Mouse (Mus musculus) gonadal fat pad, adult 2 months (tissue): ENCODE data around the gene Klk12. TPM values are rescaled to one million over a fixed set of nuclear protein-coding genes. Genes with fewer than 3 reads are reported as not detected.

ENCODE experiments used
- DNase-seq: peaks from one replicate; pipeline ENCODE4 v3.0.0-alpha.2; 2012; ENCODE audit warnings: low read depth
- polyA plus RNA-seq: library from polyadenylated mRNA; depleted of rRNA; stranded (reverse); fragments of >200 nt; gene quantifications from 2 replicates; pipeline ENCODE4 v1.2.3, GENCODE M21; 2012; rRNA removed

Klk12 gene
- not detected in 2 replicates for polyA plus RNA-seq

DNA sequence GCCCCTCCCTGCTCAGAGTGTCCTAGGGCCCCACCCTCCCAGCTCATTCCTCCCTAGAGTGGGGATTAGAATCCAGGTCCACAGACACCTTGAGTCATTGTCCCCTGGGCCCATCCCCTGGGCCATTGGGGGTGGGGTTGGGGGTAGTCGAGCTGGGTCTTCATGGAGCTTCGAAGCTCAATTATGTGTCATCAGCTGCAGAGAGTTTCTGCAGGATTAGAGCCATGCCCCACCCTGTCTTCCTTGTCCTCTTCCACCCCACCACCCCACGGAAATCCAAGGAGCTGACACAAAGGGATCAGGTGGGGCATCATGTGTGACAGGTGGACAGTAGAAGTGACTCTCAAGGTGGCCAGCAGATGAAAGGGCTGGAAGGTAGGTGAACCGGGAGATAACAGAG lies at the start of gene Klk12:
Gene Klk12, plus strand, starts transcription at position 301 of the 400 bp plus-strand sequence.
- no peak for DNase-seq

DNA sequence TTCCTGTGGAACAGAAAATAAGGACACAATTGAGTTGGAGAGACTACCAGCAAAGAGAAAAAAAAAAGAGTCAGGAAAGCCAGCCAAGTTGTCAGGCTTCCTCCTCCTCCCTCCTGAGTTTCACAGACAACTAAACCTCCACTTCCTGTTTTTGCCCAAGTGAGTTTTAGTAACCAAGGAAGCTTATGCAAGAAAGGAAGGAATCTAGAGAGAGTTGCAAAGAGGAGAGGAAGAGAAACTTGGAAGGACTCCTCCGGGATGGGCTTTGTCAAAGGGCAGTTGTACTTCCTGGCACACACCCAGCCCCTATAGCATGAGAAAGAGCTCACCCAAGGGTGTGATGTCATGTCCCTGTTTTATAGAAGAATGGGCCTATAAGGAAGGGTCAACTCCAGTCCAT lies 20.9 kb upstream of the Klk12 start:
- no peak for DNase-seq

DNA sequence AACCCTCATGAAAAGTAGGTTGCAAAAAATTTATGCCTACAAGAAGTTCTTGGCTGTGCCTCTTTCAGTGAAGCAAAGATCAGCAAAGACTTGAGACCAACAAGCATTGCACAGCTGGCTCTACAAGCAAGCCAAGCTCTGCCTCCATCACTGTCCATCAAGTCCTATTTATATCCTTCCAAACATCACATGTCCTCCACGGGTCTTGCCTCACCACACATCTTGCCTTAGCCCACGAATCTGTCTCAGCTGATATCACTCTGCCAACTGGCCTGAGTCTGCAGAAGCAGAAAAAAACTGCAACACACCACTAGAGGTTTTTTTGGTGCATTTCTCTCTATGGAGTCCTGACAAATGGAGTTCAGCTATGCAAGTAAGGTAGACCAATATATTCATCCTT lies 15.9 kb upstream of the Klk12 start:
- DNase-seq, result no peak

DNA sequence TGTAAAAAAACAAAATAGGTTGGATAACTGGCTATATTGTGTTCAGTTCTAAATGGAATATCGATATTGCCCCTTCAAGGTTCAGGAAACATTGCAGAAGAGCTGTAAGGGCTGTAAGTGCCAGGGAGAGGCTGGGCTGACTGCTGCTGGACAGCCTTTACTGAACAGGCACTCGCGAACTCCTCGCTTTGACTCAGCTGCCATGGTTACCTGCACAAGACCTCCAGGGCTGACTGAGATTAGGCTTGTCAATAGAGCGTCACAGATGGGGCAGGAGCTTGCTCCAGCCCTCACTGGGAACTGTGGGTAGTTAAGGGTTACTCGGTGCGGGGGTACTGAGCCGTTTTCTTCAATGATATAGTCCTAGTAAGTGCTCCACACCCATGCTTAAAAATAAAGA lies 2.2 kb upstream of the Klk12 start:
- no peak for DNase-seq

DNA sequence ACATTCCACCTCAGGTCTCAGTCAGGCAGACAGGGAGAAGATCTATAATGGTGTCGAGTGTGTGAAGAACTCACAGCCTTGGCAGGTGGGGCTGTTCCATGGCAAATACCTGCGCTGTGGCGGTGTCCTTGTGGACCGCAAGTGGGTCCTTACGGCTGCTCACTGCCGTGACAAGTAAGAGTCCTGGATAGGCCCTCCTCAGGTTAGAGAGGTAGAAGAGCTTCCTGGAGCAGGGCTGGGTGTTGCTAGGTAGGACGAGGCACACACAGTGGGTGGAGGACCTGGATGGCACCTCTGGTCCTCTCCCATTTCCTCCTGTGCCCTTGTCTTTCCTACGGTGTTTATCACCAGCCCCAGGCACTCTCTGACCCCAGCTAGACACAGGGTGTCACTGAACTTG lies 939 bp downstream of the Klk12 start:
- DNase-seq, result no peak

DNA sequence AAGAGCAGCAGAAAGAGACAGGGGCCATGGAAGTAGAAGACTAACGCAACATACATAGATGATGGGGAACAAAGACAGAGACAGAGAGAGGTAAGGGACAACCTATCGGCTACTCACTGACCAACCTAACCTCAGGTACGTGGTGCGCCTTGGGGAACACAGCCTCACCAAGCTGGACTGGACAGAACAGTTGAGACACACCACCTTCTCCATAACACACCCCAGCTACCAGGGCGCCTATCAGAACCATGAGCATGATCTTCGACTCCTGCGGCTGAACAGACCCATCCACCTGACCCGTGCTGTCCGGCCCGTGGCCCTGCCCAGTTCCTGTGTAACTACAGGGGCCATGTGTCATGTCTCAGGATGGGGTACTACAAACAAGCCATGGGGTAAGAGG lies 2.0 kb downstream of the Klk12 start:
- no peak for DNase-seq

DNA sequence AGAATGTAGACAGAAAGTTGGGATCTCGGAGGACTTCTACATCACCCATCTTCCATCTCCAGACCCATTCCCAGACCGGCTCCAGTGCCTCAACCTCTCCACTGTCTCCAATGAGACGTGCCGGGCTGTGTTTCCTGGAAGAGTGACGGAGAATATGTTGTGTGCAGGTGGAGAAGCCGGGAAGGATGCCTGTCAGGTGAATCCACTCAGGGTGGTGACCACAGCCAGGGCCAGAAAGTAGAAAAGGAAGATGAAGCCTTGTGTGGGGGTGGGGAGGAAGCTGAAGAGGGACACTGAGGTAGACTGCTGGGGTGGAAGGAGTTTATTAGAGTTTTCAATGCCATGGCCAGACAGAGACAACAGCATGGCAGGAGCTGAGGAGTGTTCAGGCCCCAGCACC lies 3.2 kb downstream of the Klk12 start:
- no peak for DNase-seq

DNA sequence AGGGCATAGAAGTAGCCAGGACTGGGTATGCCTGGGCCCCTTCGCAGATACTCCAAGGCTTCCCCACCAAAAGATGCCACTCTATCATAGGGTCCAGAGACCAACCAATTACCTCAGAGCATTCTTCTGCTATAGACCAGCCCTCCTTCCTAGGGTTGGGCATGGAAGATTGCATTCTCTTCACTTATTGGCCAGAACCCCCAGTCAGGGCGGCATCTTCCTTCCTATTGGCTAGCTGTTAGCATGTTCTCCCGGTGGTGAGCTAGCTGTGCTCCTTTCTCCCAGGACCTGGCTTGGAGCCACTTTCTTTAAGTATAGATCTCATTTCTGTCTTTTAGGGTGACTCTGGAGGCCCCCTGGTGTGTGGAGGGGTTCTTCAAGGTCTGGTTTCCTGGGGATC lies 4.2 kb downstream of the Klk12 start:
- DNase-seq, result no peak

DNA sequence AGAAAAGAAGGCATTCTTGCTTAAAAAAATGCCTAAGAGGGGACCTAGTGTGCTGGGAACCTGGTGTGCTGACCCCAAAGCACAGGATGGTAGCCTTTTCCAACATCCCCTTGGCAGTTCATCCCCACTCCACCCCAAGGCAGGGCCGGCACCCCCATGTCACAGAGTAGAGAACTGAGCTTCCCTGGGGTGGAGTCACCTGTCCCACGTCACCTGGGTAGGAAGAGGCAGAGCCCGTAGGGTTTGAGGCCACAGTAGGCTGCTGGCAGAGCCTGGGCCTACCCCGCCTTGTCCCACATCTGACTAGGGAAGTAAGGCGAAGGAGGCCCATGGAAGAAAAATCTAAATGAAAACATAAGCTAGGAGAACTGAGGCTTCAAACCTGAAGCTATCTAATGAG lies 5.7 kb downstream of the Klk12 start, which contains the start of gene Klk11:
Gene Klk11, plus strand, starts transcription at position 241 of the 400 bp plus-strand sequence.
- DNase-seq, result no peak

DNA sequence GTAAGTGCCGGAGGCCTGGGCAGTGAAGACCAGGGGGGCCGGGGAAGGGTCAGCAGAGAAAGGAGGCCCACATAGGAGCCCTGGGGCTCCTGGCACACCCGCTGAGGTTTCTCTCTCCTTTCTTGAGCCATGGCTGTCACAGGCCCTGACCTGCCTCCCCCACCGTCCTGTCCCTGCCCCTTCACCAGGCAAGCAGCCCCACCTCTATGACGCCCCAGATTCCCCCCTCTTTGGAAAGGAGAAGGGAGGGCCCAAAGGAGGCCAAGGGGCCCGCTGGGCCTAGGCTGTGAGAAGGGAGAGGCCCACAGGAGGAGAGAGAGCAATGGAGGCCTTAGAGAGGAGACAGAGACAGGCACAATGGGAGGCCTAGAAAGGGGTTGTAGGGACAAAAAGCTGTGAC lies 6.1 kb downstream of the Klk12 start:
- DNase-seq, result no peak

DNA sequence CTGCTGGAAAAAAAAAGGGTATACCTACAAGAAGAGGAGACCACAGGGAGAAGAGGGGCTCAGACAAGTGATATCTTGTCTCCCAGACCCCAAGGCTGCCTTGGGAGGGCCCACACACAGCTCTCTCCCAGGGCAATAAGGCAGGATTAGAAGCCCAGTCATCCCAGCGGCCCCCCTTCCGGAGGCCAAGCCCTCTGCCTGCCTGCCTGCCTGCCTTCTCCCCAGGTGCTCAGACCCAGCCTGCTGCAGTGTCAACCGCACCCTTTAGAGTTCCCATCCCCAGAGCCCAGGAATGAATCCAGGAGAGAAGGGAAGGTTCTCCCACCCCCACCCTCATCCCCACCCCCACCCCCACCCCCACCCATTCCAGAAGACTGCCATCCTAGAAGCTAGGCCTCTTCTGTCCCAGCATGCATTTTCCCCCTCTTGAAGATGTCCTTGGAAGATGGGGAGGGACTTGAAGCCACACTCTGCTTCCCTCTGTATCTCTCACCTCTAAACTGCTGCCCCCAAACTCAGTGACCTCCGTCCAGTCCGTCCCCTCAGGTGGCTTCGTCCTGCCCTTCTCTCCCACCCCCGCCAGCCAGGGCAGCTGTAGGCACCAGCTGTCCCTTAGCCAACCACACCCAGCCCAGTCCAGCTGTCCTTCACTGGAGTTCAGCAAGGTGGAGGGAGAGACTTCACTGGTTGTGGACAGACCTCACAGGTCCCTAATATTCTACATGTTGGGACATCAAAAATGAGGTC lies 6.8 kb downstream of the Klk12 start:
- no peak for DNase-seq

DNA sequence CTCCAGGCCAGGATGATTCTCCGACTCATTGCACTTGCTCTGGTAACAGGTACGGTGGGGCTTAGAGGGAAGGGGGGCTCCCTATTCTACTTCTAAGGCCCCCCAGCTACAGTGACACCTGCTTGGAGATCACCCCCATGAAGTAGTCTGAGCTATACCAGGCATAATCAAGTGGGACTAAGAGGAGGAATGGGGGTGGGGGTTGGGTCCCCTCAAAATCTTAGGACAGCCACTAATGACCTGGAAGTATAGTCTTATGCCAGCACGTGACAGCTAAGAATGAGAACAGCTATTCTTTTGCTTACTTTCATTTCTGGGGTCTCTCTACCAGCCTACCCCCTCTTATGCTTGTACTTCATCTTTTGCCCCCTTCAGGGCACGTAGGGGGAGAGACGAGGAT lies 7.8 kb downstream of the Klk12 start:
- no peak for DNase-seq

DNA sequence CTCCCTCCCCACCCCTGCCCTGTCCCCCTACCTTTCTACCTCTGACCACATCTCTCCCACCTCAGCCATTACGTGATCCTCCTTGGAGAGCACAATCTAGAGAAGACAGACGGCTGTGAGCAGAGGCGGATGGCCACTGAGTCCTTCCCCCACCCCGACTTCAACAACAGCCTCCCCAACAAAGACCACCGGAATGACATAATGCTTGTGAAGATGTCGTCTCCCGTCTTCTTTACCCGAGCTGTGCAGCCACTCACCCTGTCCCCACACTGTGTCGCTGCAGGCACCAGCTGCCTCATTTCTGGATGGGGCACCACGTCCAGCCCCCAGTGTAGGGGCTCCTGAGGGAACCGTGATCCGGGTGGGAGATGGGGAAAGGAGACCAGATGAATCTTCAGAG lies 8.7 kb downstream of the Klk12 start:
- no peak for DNase-seq

DNA sequence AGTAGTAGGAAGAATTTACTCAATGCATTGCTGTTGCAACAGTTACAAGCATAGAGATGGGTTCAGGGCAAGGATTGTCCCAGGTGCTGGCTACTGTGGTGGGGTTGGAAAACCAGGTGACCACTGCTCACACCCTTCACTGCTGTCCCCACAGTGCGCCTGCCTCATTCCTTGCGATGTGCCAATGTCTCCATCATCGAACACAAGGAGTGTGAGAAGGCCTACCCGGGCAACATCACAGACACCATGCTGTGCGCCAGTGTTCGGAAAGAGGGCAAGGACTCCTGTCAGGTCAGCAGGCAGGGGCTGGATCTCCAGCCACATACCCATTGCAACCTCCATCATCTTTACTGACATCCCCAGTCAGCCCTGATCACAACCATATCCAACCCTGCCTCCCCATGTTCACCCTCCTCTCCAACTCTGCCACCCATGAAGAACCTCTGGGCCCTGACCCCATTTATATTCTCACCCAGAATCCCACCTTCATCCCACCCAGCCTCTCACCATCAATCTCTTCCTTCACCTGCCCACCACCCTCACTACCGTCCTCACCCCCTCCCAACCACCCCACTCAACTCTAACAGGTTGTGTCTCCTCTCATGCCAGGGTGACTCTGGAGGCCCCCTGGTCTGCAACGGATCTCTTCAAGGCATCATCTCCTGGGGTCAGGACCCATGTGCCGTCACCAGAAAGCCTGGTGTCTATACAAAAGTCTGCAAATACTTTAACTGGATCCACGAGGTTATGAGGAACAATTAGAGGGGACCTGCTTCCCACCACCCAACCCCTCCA lies 9.7 kb downstream of the Klk12 start:
- DNase-seq, result no peak

DNA sequence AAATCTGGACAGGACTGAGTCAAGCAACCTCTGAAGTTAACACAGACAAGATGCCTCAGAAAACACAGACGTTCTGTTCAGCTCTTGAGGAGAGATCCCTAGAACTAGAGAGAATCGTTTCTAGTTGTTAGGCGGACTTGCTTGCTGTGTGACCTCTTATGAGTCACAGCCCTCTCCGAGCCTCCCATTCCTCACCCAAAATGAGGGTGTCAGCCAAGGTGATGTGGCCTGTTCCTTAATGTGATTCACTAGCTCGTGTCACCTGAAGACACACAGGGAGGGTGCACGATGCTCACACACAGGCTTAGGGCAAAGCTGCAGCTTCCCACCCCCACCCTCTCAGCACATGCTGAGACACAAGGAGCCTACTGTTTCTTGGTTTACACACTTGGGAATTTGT lies 11.5 kb downstream of the Klk12 start:
- no peak for DNase-seq

DNA sequence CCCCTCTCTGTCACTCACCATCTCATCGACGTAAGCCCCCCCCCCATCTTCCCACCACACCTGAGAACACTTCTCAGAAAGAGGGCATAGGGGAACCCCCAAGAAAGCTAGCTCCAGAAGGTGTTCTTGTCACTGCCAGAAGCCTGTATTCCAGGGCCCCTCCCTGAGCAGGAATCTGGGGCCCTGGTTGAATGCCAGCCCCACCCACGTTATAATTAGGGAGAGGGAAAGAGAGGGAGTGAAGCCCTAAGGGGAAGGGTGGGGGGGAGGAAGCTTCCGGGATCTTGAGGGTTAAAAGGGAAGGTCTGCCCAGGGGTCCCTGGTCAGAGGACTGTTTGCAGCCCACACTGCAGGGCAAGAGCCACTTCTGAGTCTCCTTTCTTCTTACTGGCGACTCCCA lies 12.0 kb downstream of the Klk12 start, which contains the start of gene Klk10:
Gene Klk10, plus strand, starts transcription at position 290 of the 400 bp plus-strand sequence.
- no peak for DNase-seq

DNA sequence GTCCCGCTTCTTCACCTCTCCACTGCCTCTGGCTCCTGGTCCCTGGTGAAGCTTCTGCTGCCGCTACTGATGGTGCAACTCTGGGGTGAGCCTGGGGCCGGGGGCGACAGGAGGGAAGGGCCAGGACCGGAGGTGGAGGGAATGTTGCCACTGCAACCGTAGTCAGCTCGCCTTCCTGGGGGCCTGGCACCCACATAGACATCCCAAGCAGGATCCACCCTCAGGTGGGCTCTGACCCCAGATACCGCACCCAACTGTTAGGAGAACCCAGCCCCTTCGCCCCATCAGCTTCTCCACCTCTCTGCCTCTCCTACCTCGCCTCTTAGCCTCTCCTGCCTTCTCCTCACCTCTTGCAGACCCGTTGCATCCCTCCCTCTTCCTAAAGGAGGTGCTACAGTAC lies 12.8 kb downstream of the Klk12 start:
- DNase-seq, result no peak

DNA sequence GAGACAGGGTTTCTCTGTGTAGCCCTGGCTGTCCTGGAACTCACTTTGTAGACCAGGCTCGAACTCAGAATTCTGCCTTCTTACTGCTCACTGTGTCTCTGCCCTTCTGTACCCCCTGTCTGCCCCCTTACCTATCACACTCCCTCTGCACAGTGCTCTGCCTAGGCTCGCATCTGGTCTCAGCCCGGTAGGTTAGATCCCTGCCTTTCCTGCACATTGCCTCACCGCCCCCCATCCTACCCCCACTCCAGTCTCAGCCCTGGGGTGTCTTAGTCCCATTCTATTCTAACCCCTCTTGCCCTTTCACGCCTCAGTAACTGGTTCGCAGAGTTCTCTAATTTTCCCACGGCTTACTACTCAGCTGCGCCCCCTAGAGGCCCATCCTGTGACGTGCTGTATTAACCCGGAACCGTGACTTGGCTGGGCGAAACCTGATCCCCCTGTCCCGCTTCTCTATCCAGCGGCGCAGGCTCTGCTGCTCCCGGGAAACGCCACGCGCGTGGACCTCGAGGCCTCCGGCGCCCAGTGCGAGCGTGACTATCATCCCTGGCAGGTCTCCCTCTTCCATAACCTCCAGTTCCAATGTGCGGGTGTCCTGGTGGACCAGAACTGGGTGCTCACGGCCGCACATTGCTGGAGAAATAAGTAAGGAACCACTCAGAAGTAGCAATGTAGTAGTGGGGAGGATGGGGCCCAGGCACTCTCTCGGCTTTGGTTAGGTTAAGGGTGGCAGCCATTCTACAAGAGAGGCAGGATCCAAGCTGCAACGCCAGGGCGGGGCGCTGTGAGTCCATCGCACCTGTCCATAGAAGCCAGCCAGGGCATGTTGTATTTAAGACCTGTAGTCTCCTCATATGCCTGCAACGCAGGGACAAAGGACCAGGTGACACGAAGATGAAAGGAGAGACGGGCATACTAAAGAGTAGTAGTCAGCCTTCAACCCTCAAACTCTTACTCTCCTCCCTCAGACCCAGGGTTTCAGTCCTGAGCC lies 13.9 kb downstream of the Klk12 start:
- no peak for DNase-seq

DNA sequence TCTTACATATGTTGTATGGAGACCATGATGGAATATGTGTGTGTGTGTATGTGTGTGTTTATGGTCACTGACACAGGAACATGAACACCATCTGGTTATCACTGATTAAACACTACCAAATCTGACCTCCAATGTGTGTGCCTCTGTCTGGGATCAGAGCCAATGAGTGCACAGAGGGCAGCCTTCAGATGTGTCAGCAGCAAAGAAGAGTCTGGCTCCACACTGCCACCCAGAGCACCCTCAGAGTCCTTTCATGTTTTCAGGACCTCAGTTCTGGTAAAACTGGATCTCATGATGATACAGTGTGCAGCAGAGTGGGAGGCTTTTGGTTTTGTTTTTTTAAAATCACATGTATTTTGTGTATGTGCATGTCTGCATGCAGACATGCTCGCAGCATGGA lies 16.6 kb downstream of the Klk12 start:
- DNase-seq, result no peak

DNA sequence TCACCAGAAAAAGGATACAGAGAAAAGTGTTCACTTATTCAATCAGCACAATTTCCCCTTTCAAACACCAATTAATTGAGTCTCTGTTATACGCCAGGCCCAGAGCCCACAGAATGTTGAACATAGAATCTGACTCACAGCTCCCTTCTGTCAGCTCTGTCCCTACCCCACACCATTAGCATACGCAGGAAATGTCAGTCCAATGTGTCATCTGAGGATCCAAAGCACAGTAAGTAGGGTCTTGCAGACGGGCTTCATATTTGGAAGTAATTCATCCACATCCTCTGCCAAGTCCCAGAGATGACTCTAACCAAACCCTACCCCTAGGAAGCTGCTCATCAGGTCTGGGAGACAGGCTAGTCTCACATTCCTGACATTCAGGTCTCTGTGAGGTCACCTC lies 19.4 kb downstream of the Klk12 start:
- no peak for DNase-seq

DNA sequence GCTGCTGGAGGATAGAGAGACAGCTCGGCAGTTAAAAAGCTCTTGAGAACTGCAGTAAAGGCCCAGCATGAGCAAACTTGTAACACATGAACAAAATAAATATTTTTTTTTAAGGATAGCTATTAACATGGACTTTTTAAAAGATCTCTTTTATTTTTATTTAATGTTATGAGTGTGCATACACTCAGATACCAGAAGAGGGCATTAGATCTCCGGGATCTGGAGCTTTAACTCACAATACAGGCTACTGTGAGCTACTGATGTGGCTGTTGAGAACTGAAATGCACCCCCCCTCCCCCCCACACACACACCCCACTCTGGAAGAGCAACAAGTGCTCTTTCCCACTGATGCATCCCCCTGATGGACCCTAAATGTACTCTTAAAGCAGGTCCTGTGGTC lies 20.6 kb downstream of the Klk12 start:
- no peak for DNase-seq

DNA sequence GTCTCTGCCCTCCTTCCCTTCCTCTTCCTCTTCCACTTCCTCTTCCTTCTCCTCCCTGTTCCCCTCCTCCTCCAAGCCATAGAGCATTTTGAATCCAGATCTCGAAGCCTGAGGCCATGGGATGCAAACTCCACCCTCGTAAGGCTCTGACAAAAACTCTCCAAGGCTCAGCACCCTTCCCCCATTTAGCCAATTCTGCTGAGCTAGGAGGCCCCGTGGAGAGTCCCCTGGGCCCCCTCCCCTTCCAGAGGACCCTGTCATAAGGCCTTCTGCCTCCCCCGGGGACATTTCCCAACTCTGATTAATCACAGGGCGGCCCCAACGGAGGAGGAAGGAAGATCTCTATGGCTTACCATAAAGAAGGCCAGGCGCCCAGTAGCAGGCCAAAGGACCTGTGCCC lies 22.9 kb downstream of the Klk12 start, which contains the start of gene Klk9:
Gene Klk9, plus strand, starts transcription at position 301 of the 400 bp plus-strand sequence.
- no peak for DNase-seq
